Mouse (Mus musculus) lung, adult 2 months (tissue): Measurements from ENCODE around the gene Timm29.
A peak's percentile ranks its signal among the peaks of the same experiment; 100 is the strongest.

Experiments used
- CTCF ChIP-seq: fragments of 200-500 bp; IDR thresholded peaks from 2 replicates; pipeline ENCODE4 v1.5.1; 2011; ENCODE audit warnings: mild to moderate bottlenecking, low read length, control low read depth; ENCODE audit not compliant: insufficient read depth
- POLR2A ChIP-seq: fragments of 200-500 bp; IDR thresholded peaks from 2 replicates; pipeline ENCODE4 v1.6.1; 2011; ENCODE audit warnings: low read depth, mild to moderate bottlenecking, control low read depth, low read length, borderline replicate concordance; ENCODE audit errors: extremely low read depth

DNA sequence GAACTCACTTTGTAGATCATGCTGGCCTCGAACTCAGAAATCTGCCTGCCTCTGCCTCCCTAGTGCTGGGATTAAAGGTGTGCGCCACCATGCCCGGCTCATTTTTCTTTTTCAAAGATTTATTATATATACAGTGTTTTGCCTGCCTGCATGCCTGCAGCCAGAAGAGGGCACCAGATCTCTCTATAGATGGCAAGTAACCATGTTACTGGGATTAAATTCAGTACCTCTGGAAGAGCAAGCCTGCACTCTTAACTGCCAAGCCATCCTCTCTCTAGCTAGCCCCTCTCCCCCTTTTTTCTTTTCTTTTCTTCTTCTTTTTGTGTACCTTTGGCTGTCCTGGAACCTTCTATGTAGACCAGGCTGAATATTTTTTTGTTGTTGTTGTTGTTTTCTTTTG, 38.2 kb downstream of the Timm29 start:
- no peak for TF ChIP-seq POLR2A
- peak; percentile 22; the same call in 1 of the 2 replicates for TF ChIP-seq CTCF
